Mouse (Mus musculus) myocyte (in vitro differentiated cells): ENCODE measurements around the gene Ldlrad3.

Experiments
- CEBPB ChIP-seq: IDR thresholded peaks from 2 replicates; pipeline ENCODE4 v1.6.1; 2011; ENCODE audit warnings: mild to moderate bottlenecking, moderate library complexity; ENCODE audit not compliant: poor library complexity, insufficient read depth, severe bottlenecking
- E2F4 ChIP-seq: IDR thresholded peaks from one replicate; pipeline ENCODE4 v1.6.1; 2011; ENCODE audit warnings: mild to moderate bottlenecking, control low read depth, moderate library complexity; ENCODE audit not compliant: insufficient read depth
- MAX ChIP-seq: IDR thresholded peaks from one replicate; pipeline ENCODE4 v1.6.1; 2011; ENCODE audit warnings: low read depth, mild to moderate bottlenecking, control low read depth
- MYOD1 ChIP-seq, 3 experiments: IDR thresholded peaks; one replicate each; pipeline ENCODE4 v1.6.1; 2011; ENCODE audit warnings: control low read depth in 2 of 3, low read depth in 2 of 3, mild to moderate bottlenecking in 2 of 3, moderate library complexity in 1 of 3; ENCODE audit not compliant: insufficient read length in 2 of 3, control insufficient read depth in 1 of 3
- MYOG ChIP-seq, 3 experiments: IDR thresholded peaks; one replicate each; pipeline ENCODE4 v1.6.1; 2011; ENCODE audit warnings: control low read depth in 2 of 3, low read depth in 2 of 3, mild to moderate bottlenecking in 2 of 3; ENCODE audit not compliant: insufficient read length in 2 of 3, control insufficient read depth in 1 of 3, insufficient read depth in 1 of 3
- POLR2A ChIP-seq: IDR thresholded peaks from one replicate; pipeline ENCODE4 v1.6.1; 2011; ENCODE audit warnings: low read depth, mild to moderate bottlenecking, control low read depth, moderate library complexity; ENCODE audit not compliant: insufficient read length
- POLR2AphosphoS2 ChIP-seq: IDR thresholded peaks from one replicate; pipeline ENCODE4 v1.6.1; 2011; ENCODE audit warnings: low read depth, control low read depth; ENCODE audit not compliant: insufficient read length
- SRF ChIP-seq: IDR thresholded peaks from one replicate; pipeline ENCODE4 v1.6.1; 2011; ENCODE audit warnings: low read depth; ENCODE audit not compliant: control insufficient read depth, insufficient read length
- TCF12 ChIP-seq: IDR thresholded peaks from one replicate; pipeline ENCODE4 v1.6.1; 2011; ENCODE audit warnings: mild to moderate bottlenecking, control low read depth; ENCODE audit not compliant: poor library complexity, insufficient read depth, severe bottlenecking
- TCF3 ChIP-seq: IDR thresholded peaks from one replicate; pipeline ENCODE4 v1.6.1; 2011; ENCODE audit warnings: low read depth, control low read depth; ENCODE audit not compliant: insufficient read length
- USF1 ChIP-seq: IDR thresholded peaks from one replicate; pipeline ENCODE4 v1.6.1; 2011; ENCODE audit warnings: low read depth, mild to moderate bottlenecking, control low read depth, moderate library complexity

DNA sequence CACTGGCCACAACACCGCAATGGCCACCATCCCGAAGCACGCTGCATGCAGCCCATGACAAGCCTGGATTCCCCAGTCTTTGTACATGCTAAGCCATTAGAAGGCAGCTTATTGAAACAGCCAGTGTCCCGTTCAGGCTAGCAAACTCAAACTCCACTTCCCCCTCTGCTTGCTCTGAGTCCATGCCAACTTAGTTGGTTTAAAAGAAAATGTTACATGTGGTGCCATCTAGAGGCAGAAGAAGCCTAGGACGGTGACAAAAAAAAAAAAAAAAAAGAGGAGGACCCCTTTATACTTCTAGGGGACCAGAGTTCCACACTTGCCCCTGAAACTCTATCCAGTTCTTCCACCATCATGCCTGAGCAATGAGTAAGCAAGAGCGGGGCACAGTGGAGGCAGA, 78.9 kb downstream of the Ldlrad3 start:
- TF ChIP-seq MYOG (IDR thresholded peaks at IDR 0.05; ENCODE audit: control insufficient read depth in 1 of 3, insufficient read depth in 1 of 3, insufficient read length in 2 of 3, low read depth in 2 of 3): no peak
- no peak for TF ChIP-seq E2F4
- no peak for TF ChIP-seq POLR2A
- TF ChIP-seq CEBPB: no peak
- TF ChIP-seq MAX: no peak
- TF ChIP-seq MYOD1 (IDR thresholded peaks at IDR 0.05; ENCODE audit: control insufficient read depth in 1 of 3, insufficient read length in 2 of 3, low read depth in 2 of 3): no peak
- TF ChIP-seq TCF3: no peak
- no peak for TF ChIP-seq USF1
- no peak for TF ChIP-seq TCF12
- TF ChIP-seq POLR2AphosphoS2: no peak
- no peak for TF ChIP-seq SRF
